Mouse (Mus musculus) liver, adult 2 months (tissue): ENCODE measurements at regions not wholly inside any gene's neighbourhood (a gene's known extent, or its start where the extent isn't known, plus 50 kb on each side); places are given as distances from the start of the nearest gene placed in this dataset.

ENCODE experiments used
- CTCF ChIP-seq: fragments of 200-500 bp; IDR thresholded peaks from 2 replicates; pipeline ENCODE4 v1.5.1; 2011; ENCODE audit warnings: low read depth, low read length, control low read depth
- POLR2A ChIP-seq: fragments of 200-500 bp; IDR thresholded peaks from 2 replicates; pipeline ENCODE4 v1.6.1; 2011; ENCODE audit warnings: low read length, control low read depth; ENCODE audit not compliant: insufficient read depth; ENCODE audit errors: extremely low read depth

DNA sequence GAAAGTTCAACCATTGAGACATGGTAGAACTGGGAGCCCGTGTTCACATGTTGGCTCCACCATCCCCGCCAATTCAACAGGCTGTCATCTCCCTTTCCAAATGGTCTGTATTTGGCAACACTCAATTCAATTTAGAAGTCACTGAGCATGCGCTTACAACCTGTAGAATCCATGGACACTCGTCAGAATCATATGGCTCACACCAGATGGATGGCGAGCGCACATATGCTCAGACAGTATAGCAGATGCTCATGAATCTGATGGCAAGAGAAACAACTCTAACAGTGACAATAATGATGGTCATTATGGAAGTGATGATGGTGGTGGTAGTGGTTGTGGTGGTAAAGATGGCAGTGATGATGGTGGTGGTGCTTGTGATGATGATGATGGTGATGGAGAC, 148.9 kb upstream of the Zdhhc25 start:
- TF ChIP-seq CTCF, result no peak
- TF ChIP-seq POLR2A, result no peak
